Mouse (Mus musculus): ENCODE results near the gene Musk.

GRCm38 (mm10) chr4:58350206-58350605, 64.4 kb downstream of the Musk start:
- no peak for TF ChIP-seq CTCF (IDR thresholded peaks at IDR 0.05; ENCODE audit: low read depth)
- no peak for TF ChIP-seq EP300 (optimal IDR thresholded peaks at IDR 0.05)
